Mouse (Mus musculus) myocyte (in vitro differentiated cells): ENCODE measurements around the gene Tbc1d15. TPM values are rescaled to one million over a fixed set of nuclear protein-coding genes. Genes with fewer than 3 reads are reported as not detected.
A peak's percentile ranks its signal among the peaks of the same experiment; 100 is the strongest.

Experiments used
- H3K27me3 ChIP-seq: one replicate; pipeline ENCODE4 v1.6.1; 2011; ENCODE audit not compliant: control insufficient read depth, insufficient read depth, insufficient read length
- H3K36me3 ChIP-seq: one replicate; pipeline ENCODE4 v1.6.1; 2011; ENCODE audit not compliant: control insufficient read depth, insufficient read depth
- H3K4me2 ChIP-seq: one replicate; pipeline ENCODE4 v1.6.1; 2011; ENCODE audit warnings: low read depth, control low read depth
- H3K4me3 ChIP-seq: one replicate; pipeline ENCODE4 v1.5.1; 2011; ENCODE audit warnings: mild to moderate bottlenecking, control low read depth, moderate library complexity
- H3K79me2 ChIP-seq: one replicate; pipeline ENCODE4 v1.6.1; 2011; ENCODE audit not compliant: control insufficient read depth, insufficient read depth
- H3ac ChIP-seq: one replicate; pipeline ENCODE4 v1.6.1; 2011; ENCODE audit not compliant: control insufficient read depth, insufficient read length
- CEBPB ChIP-seq: IDR thresholded peaks from 2 replicates; pipeline ENCODE4 v1.6.1; 2011; ENCODE audit warnings: mild to moderate bottlenecking, moderate library complexity; ENCODE audit not compliant: poor library complexity, insufficient read depth, severe bottlenecking
- E2F4 ChIP-seq: IDR thresholded peaks from one replicate; pipeline ENCODE4 v1.6.1; 2011; ENCODE audit warnings: mild to moderate bottlenecking, control low read depth, moderate library complexity; ENCODE audit not compliant: insufficient read depth
- MAX ChIP-seq: IDR thresholded peaks from one replicate; pipeline ENCODE4 v1.6.1; 2011; ENCODE audit warnings: low read depth, mild to moderate bottlenecking, control low read depth
- MYOD1 ChIP-seq, 3 experiments: IDR thresholded peaks; one replicate each; pipeline ENCODE4 v1.6.1; 2011; ENCODE audit warnings: control low read depth in 2 of 3, low read depth in 2 of 3, mild to moderate bottlenecking in 2 of 3, moderate library complexity in 1 of 3; ENCODE audit not compliant: insufficient read length in 2 of 3, control insufficient read depth in 1 of 3
- MYOG ChIP-seq, 3 experiments: IDR thresholded peaks; one replicate each; pipeline ENCODE4 v1.6.1; 2011; ENCODE audit warnings: control low read depth in 2 of 3, low read depth in 2 of 3, mild to moderate bottlenecking in 2 of 3; ENCODE audit not compliant: insufficient read length in 2 of 3, control insufficient read depth in 1 of 3, insufficient read depth in 1 of 3
- POLR2A ChIP-seq: IDR thresholded peaks from one replicate; pipeline ENCODE4 v1.6.1; 2011; ENCODE audit warnings: low read depth, mild to moderate bottlenecking, control low read depth, moderate library complexity; ENCODE audit not compliant: insufficient read length
- POLR2AphosphoS2 ChIP-seq: IDR thresholded peaks from one replicate; pipeline ENCODE4 v1.6.1; 2011; ENCODE audit warnings: low read depth, control low read depth; ENCODE audit not compliant: insufficient read length
- REST ChIP-seq: IDR thresholded peaks from one replicate; pipeline ENCODE4 v1.6.1; 2011; ENCODE audit warnings: mild to moderate bottlenecking, control low read depth, moderate library complexity; ENCODE audit not compliant: insufficient read depth, insufficient read length
- SRF ChIP-seq: IDR thresholded peaks from one replicate; pipeline ENCODE4 v1.6.1; 2011; ENCODE audit warnings: low read depth; ENCODE audit not compliant: control insufficient read depth, insufficient read length
- TCF12 ChIP-seq: IDR thresholded peaks from one replicate; pipeline ENCODE4 v1.6.1; 2011; ENCODE audit warnings: mild to moderate bottlenecking, control low read depth; ENCODE audit not compliant: poor library complexity, insufficient read depth, severe bottlenecking
- TCF3 ChIP-seq: IDR thresholded peaks from one replicate; pipeline ENCODE4 v1.6.1; 2011; ENCODE audit warnings: low read depth, control low read depth; ENCODE audit not compliant: insufficient read length
- USF1 ChIP-seq: IDR thresholded peaks from one replicate; pipeline ENCODE4 v1.6.1; 2011; ENCODE audit warnings: low read depth, mild to moderate bottlenecking, control low read depth, moderate library complexity
- polyA plus RNA-seq: library from polyadenylated mRNA; unstranded; fragments of >200 nt; fragmentation: generic; extraction: Trizol; gene quantifications from one replicate; pipeline ENCODE4 v1.2.1, GENCODE M21; 2012; ENCODE audit warnings: missing spikeins

The Tbc1d15 gene
- polyA plus RNA-seq = 19.8 TPM

GRCm38 (mm10) chr10:115251088-115251934 lies at the start of gene Tbc1d15:
TSS of gene Tbc1d15 (minus strand) at chr10:115251467.
- H3ac ChIP-seq = peak within 1 kb of the TSS; percentile 33
- H3K4me2 ChIP-seq = peak within 1 kb of the TSS; percentile 95
- peak within 1 kb of the TSS; percentile 67 for H3K4me3 ChIP-seq
- no peaks in the 10 kb centered on the region for H3K36me3 ChIP-seq
- TF ChIP-seq MAX (peak; percentile 93), SRF (peak; percentile 87), CEBPB (no peak), TCF3 (no peak), MYOD1 (IDR thresholded peaks at IDR 0.05; ENCODE audit: control insufficient read depth in 1 of 3, insufficient read length in 2 of 3, low read depth in 2 of 3) (peak in 1 of 3 experiments; percentile 10), REST (peak; percentile 36), E2F4 (peak; percentile 56), POLR2A (peak; percentile 93), TCF12 (no peak), USF1 (peak; percentile 95), MYOG (IDR thresholded peaks at IDR 0.05; ENCODE audit: control insufficient read depth in 1 of 3, insufficient read depth in 1 of 3, insufficient read length in 2 of 3, low read depth in 2 of 3) (peak in 1 of 3 experiments; percentile 30), POLR2AphosphoS2 (peak; percentile 69)
- no peaks in the 10 kb centered on the region for H3K27me3 ChIP-seq
- peaks cover 48% of the 10 kb centered on the region for H3K79me2 ChIP-seq

- peaks cover 43% of the 10 kb centered on the region for H3K36me3 ChIP-seq
- no peak for TF ChIP-seq POLR2A
- TF ChIP-seq SRF = no peak
- TF ChIP-seq MYOG (IDR thresholded peaks at IDR 0.05; ENCODE audit: control insufficient read depth in 1 of 3, insufficient read depth in 1 of 3, insufficient read length in 2 of 3, low read depth in 2 of 3) = no peak
- no peak for TF ChIP-seq POLR2AphosphoS2
- TF ChIP-seq MAX = no peak
- no peak for TF ChIP-seq REST
- TF ChIP-seq MYOD1 (IDR thresholded peaks at IDR 0.05; ENCODE audit: control insufficient read depth in 1 of 3, insufficient read length in 2 of 3, low read depth in 2 of 3) = no peak
- TF ChIP-seq TCF12 = no peak
- TF ChIP-seq TCF3 = no peak
- no peak for TF ChIP-seq CEBPB
- TF ChIP-seq USF1 = no peak
- no peak for TF ChIP-seq E2F4
- no peak overlapping the region for H3ac ChIP-seq
- H3K79me2 ChIP-seq = peaks cover 7% of the 10 kb centered on the region
- no peak overlapping the region for H3K4me3 ChIP-seq
- H3K4me2 ChIP-seq = no peak overlapping the region
- H3K27me3 ChIP-seq = no peaks in the 10 kb centered on the region
These were observed 47.4 kb upstream of the Tbc1d15 start for GRCm38 (mm10) chr10:115298683-115299082.

- TF ChIP-seq TCF12 (no peak), SRF (no peak), MYOD1 (IDR thresholded peaks at IDR 0.05; ENCODE audit: control insufficient read depth in 1 of 3, insufficient read length in 2 of 3, low read depth in 2 of 3) (no peak), MAX (no peak), MYOG (IDR thresholded peaks at IDR 0.05; ENCODE audit: control insufficient read depth in 1 of 3, insufficient read depth in 1 of 3, insufficient read length in 2 of 3, low read depth in 2 of 3) (no peak), POLR2AphosphoS2 (no peak), TCF3 (no peak), REST (no peak), CEBPB (no peak), USF1 (no peak), E2F4 (no peak), POLR2A (no peak)
- Histone ChIP-seq H3K4me3 (no peak overlapping the region), H3K4me2 (no peak overlapping the region), H3ac (no peak overlapping the region), H3K36me3 (peaks cover 49% of the 10 kb centered on the region), H3K27me3 (no peaks in the 10 kb centered on the region), H3K79me2 (no peaks in the 10 kb centered on the region)
These were observed 46.3 kb upstream of the Tbc1d15 start for GRCm38 (mm10) chr10:115297582-115297981.

GRCm38 (mm10) chr10:115296401-115296935 lies 45.2 kb upstream of the Tbc1d15 start:
- H3K4me3 ChIP-seq = no peak overlapping the region
- TF ChIP-seq POLR2AphosphoS2 (no peak), CEBPB (no peak), TCF12 (no peak), TCF3 (no peak), MAX (no peak), MYOG (IDR thresholded peaks at IDR 0.05; ENCODE audit: control insufficient read depth in 1 of 3, insufficient read depth in 1 of 3, insufficient read length in 2 of 3, low read depth in 2 of 3) (no peak), USF1 (no peak), POLR2A (no peak), SRF (no peak), E2F4 (no peak)
- H3ac ChIP-seq = no peak overlapping the region
- no peaks in the 10 kb centered on the region for H3K27me3 ChIP-seq
- H3K4me2 ChIP-seq = no peak overlapping the region
- no peaks in the 10 kb centered on the region for H3K79me2 ChIP-seq
- H3K36me3 ChIP-seq = peaks cover 58% of the 10 kb centered on the region

- H3K36me3 ChIP-seq = peaks cover 62% of the 10 kb centered on the region
- TF ChIP-seq MYOG (IDR thresholded peaks at IDR 0.05; ENCODE audit: control insufficient read depth in 1 of 3, insufficient read depth in 1 of 3, insufficient read length in 2 of 3, low read depth in 2 of 3) (no peak), REST (no peak), CEBPB (no peak), TCF12 (no peak), USF1 (no peak), TCF3 (no peak), POLR2A (no peak), E2F4 (no peak), MYOD1 (IDR thresholded peaks at IDR 0.05; ENCODE audit: control insufficient read depth in 1 of 3, insufficient read length in 2 of 3, low read depth in 2 of 3) (no peak), POLR2AphosphoS2 (no peak), MAX (no peak)
- no peak overlapping the region for H3K4me3 ChIP-seq
- no peak overlapping the region for H3ac ChIP-seq
- no peak overlapping the region for H3K4me2 ChIP-seq
- H3K79me2 ChIP-seq = no peaks in the 10 kb centered on the region
- no peaks in the 10 kb centered on the region for H3K27me3 ChIP-seq
These were observed 43.9 kb upstream of the Tbc1d15 start for GRCm38 (mm10) chr10:115295162-115295561.
